Mouse (Mus musculus) kidney, embryonic 14.5 days (tissue): Measurements from ENCODE around the gene Vps41. TPM values are rescaled to one million over a fixed set of nuclear protein-coding genes. Genes with fewer than 3 reads are reported as not detected.

Experiments used
- ATAC-seq: fragments of 200-750 bp; cut with Nextera tagmentation; 2 replicates; pipeline ENCODE4 v1.8.0; 2017; ENCODE audit warnings: moderate number of reproducible peaks, mild to moderate bottlenecking, moderate TSS enrichment, moderate library complexity; ENCODE audit not compliant: low FRiP score, low TSS enrichment
- H3K27ac ChIP-seq: fragments of 300-500 bp; sonication (generic); 2 replicates; pipeline ENCODE4 v1.5.1; 2014; ENCODE audit warnings: low read depth, mild to moderate bottlenecking, low read length, moderate library complexity, mixed read lengths
- H3K27me3 ChIP-seq: fragments of 300-500 bp; sonication (generic); 2 replicates; pipeline ENCODE4 v1.6.1; 2014; ENCODE audit warnings: mild to moderate bottlenecking, low read length; ENCODE audit not compliant: control insufficient read depth, insufficient read depth
- H3K36me3 ChIP-seq: fragments of 300-500 bp; sonication (generic); 2 replicates; pipeline ENCODE4 v1.6.1; 2014; ENCODE audit warnings: low read length, mixed read lengths; ENCODE audit not compliant: control insufficient read depth, insufficient read depth
- H3K4me1 ChIP-seq: fragments of 300-500 bp; sonication (generic); 2 replicates; pipeline ENCODE4 v1.6.1; 2014; ENCODE audit warnings: low read length, mixed read lengths; ENCODE audit not compliant: control insufficient read depth, insufficient read depth
- H3K4me2 ChIP-seq: fragments of 300-500 bp; sonication (generic); replicated peaks from 2 replicates; pipeline ENCODE4 v1.6.1; 2014; ENCODE audit warnings: low read depth, mild to moderate bottlenecking, low read length
- H3K4me3 ChIP-seq: fragments of 300-500 bp; sonication (generic); 2 replicates; pipeline ENCODE4 v1.5.1; 2014; ENCODE audit warnings: mild to moderate bottlenecking, low read length
- H3K9ac ChIP-seq: fragments of 300-500 bp; sonication (generic); 2 replicates; pipeline ENCODE4 v1.6.1; 2014; ENCODE audit warnings: low read depth, mild to moderate bottlenecking, low read length, moderate library complexity
- H3K9me3 ChIP-seq: fragments of 300-500 bp; sonication (generic); 2 replicates; pipeline ENCODE4 v1.6.1; 2016; ENCODE audit warnings: low read length; ENCODE audit not compliant: control insufficient read depth
- WGBS: fragments of 180-500 bp; shearing (Covaris S2); extraction: QIAGEN DNeasy Blood & Tissue Kit; methylation state at CpG from one replicate; pipeline ENCODE4 v1.1.7; 2014; 5-methylcytosine and 5-hydroxymethylcytosine counted together
- polyA plus RNA-seq: library from polyadenylated mRNA; unstranded; fragments of >200 nt; fragmentation: Nextera tagmentation; extraction: Ambion mirVana; gene quantifications from 2 replicates; pipeline ENCODE4 v1.2.1, GENCODE M21; 2014

The Vps41 gene
- polyA plus RNA-seq, 1 experiment from 2014 or later = 64.8 TPM

GRCm38 (mm10) chr13:18809978-18810675 lies 93.0 kb downstream of the Vps41 start:
- Histone ChIP-seq H3K27ac (no peak overlapping the region), H3K4me3 (no peak overlapping the region), H3K27me3 (no peaks in the 10 kb centered on the region), H3K4me2 (no peak overlapping the region), H3K4me1 (no peaks in the 10 kb centered on the region), H3K9ac (no peak overlapping the region), H3K36me3 (no peaks in the 10 kb centered on the region; the same call in 1 of the 2 replicates), H3K9me3 (no peaks in the 10 kb centered on the region)
- 20% methylated on average over 11 of the region's 11 CpGs for WGBS
- ATAC-seq = peak; percentile 73

DNA sequence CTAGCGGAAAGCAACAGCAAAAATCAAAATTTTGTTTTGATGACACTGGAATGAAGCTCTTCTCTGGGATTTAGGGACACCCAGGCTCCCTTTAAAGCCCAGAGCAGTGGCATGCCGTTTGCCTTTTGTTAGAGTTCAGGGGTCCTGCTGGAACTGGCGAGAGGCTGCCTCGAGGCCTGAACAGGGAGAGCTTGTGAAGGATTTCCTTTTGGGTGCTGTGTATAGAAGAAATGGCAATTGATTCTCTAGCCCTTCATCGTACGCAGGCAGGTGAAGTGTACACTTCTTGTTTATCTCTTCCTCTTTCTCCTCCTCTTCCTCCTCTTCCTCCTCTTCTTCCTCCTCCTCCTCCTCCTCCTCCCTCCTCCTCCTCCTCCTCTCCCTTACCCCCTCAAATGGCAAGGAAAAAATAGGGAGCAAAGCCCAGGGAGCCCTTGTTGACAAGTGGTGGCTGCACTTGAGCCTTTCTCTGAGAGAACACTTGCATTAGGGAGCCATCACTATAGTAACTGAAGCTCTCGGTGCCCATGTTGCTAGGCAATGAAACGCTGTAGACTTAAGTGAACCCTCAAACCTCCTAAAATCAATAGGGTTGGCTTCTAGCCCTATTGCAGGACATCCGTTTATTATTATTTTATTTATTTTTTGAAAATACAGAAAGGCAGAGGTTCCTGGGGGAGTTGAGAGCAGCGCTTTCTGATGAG lies 107.5 kb downstream of the Vps41 start:
- no peak for ATAC-seq
- Histone ChIP-seq H3K27me3 (no peaks in the 10 kb centered on the region), H3K9ac (no peak overlapping the region), H3K4me2 (no peak overlapping the region), H3K4me3 (no peak overlapping the region), H3K27ac (no peak overlapping the region), H3K4me1 (no peaks in the 10 kb centered on the region), H3K36me3 (no peaks in the 10 kb centered on the region; the same call in 1 of the 2 replicates), H3K9me3 (no peaks in the 10 kb centered on the region)
- 88% methylated on average over 10 of the region's 10 CpGs for WGBS

DNA sequence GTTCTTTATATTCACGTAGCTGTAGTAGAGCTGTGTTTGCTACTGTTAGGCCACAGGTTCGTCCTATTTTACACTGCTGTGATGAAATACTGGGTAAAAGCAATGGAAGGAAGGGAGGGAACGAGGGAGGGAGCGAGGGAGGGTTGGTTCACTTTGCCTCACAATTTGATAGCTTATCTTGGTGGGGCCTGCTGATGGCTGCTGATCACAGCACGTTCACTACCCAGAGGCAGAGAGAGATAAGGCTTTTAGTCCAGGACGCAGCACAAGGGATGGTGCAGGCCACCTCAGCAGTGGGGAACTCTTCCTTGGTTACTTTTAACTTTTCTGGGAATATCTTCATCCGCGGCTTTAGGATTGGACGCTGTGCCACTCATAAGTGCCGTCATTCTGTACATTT lies 109.9 kb downstream of the Vps41 start:
- H3K27ac ChIP-seq = no peak overlapping the region
- no peaks in the 10 kb centered on the region for H3K4me1 ChIP-seq
- H3K4me2 ChIP-seq = no peak overlapping the region
- no peak overlapping the region for H3K9ac ChIP-seq
- H3K36me3 ChIP-seq = no peaks in the 10 kb centered on the region; the same call in 1 of the 2 replicates
- 88% methylated on average over 10 of the region's 10 CpGs for WGBS
- no peak for ATAC-seq
- H3K4me3 ChIP-seq = no peak overlapping the region
- H3K27me3 ChIP-seq = no peaks in the 10 kb centered on the region
- no peaks in the 10 kb centered on the region for H3K9me3 ChIP-seq

DNA sequence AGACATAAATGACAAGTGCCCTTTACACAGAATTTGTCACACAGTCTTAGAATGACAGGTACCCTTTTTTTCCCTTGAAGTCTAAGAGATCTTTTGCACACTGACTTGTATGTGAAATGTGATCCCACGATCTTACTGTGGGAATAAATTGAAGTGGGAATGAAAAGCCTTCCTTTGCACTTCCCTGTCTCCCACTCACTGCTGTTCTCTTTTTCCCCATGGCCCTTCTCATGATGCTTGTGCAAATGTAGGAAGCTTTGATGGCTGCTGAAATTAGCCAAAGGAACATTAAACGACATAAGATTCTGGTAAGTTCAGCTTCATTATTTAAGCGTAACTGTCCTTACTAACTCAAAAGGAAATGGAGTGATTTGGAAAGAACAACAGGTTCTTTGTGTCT lies 113.4 kb downstream of the Vps41 start:
- no peak for ATAC-seq

DNA sequence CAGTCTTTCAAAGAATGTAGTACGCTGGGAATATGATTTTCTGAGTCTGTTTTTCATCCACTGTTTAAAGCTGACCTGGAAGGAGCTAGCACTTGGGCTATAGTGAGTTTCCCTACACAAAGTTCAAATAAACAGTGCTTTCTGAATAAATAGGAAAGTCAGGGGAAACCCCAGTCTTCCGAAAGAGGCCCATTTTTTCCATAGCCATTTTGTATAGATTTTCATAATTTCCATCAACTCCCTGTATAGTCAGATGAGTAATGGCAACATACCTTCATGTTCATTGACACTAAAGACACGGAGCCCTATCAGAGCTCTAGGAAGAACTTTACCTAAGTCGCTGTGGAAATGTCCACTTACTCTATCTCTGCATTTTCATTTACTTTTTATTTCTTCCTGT lies 122.1 kb downstream of the Vps41 start:
- WGBS = 91% methylated on average over 4 of the region's 4 CpGs
- no peak for ATAC-seq
- H3K9ac ChIP-seq = no peak overlapping the region
- no peaks in the 10 kb centered on the region for H3K9me3 ChIP-seq
- H3K4me2 ChIP-seq = no peak overlapping the region
- H3K36me3 ChIP-seq = no peaks in the 10 kb centered on the region
- H3K27ac ChIP-seq = no peak overlapping the region
- no peaks in the 10 kb centered on the region for H3K4me1 ChIP-seq
- no peaks in the 10 kb centered on the region for H3K27me3 ChIP-seq
- H3K4me3 ChIP-seq = no peak overlapping the region

More for the DNA sequence above, 113.4 kb downstream of the Vps41 start:
- H3K36me3 ChIP-seq = no peaks in the 10 kb centered on the region; the same call in 1 of the 2 replicates
- no peak overlapping the region for H3K9ac ChIP-seq
- H3K4me3 ChIP-seq = no peak overlapping the region
- H3K27me3 ChIP-seq = no peaks in the 10 kb centered on the region
- H3K9me3 ChIP-seq = no peaks in the 10 kb centered on the region
- H3K4me1 ChIP-seq = no peaks in the 10 kb centered on the region
- no peak overlapping the region for H3K4me2 ChIP-seq
- 84% methylated on average over 3 of the region's 3 CpGs for WGBS
- no peak overlapping the region for H3K27ac ChIP-seq

DNA sequence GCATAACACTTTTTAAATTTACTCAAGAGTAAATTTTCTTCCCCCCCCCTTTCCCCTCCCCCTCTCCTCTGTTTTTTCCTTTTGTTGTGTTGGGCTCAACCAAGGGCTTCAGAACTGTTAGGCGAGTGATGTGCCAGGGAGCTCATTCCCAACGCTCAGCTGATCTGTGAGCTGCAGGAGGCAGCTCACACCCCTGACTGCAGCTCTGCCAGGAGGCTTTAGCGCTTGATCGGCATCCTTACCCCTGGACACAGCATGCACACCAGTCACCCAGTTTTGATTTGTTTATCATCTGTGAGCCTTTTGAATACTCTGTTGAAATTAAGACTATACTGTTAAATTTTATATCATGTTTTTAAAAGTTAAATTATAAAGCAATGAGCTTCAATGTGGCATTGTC lies 123.3 kb downstream of the Vps41 start:
- 74% methylated on average over 4 of the region's 4 CpGs for WGBS
- Histone ChIP-seq H3K36me3 (no peaks in the 10 kb centered on the region), H3K4me1 (no peaks in the 10 kb centered on the region), H3K9me3 (no peaks in the 10 kb centered on the region), H3K4me3 (no peak overlapping the region), H3K4me2 (no peak overlapping the region), H3K9ac (no peak overlapping the region), H3K27me3 (no peaks in the 10 kb centered on the region), H3K27ac (no peak overlapping the region)
- ATAC-seq = no peak

- H3K27ac ChIP-seq = no peak overlapping the region
- no peak overlapping the region for H3K4me2 ChIP-seq
- no peak overlapping the region for H3K4me3 ChIP-seq
- 52% methylated on average over 2 of the region's 2 CpGs for WGBS
- no peak overlapping the region for H3K9ac ChIP-seq
- no peaks in the 10 kb centered on the region for H3K36me3 ChIP-seq
- no peaks in the 10 kb centered on the region for H3K9me3 ChIP-seq
- no peaks in the 10 kb centered on the region for H3K27me3 ChIP-seq
- no peaks in the 10 kb centered on the region for H3K4me1 ChIP-seq
- no peak for ATAC-seq
Observed at GRCm38 (mm10) chr13:18841019-18841418, 123.9 kb downstream of the Vps41 start.

DNA sequence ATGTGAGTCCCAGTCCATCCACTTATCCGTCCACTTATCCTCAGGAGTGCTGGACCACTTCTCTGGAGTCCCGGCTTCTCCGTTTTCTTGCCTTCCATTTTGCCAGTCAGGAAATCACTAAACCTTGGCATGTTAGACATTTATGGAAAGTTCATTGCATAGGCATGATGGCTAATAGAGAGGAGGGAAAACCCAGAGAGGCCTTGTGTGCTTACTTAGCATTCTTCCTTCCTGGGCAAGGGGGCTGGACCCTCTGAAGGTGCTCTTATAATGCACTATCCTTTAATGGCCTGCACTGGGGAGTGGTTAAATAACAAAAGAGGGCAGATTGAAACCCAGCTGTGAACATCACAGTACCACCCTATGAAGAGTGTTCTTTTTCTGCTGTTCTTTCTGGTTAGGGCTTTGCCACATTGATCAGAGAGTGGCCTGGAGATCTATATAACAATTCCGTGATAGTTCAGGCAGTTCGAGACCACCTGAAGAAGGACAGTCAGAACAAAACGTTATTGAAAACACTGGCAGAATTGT lies 124.7 kb downstream of the Vps41 start:
- Histone ChIP-seq H3K9me3 (no peaks in the 10 kb centered on the region), H3K9ac (no peak overlapping the region), H3K4me3 (no peak overlapping the region), H3K36me3 (no peaks in the 10 kb centered on the region), H3K27ac (no peak overlapping the region), H3K4me2 (no peak overlapping the region), H3K4me1 (no peaks in the 10 kb centered on the region), H3K27me3 (no peaks in the 10 kb centered on the region)
- WGBS = 90% methylated on average over 6 of the region's 6 CpGs
- ATAC-seq = no peak

DNA sequence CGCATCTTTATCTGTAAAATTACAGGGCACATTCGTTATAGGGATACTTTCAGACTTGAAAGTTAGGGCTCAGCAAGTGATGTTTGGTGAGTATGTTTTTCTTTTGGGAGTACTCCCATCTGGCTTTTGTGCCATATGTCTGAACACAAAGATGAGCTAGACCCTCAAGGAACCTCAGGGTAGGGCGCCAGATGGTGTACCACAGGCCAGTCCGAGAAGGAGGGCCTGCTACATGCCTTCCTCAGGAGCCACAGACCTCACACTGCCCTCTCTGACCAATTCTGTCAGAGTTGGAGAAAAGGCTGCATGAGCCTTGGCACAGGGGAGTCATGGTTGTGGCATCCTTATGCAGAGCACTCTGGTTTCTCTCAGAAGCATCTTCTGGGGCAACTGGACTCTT lies 125.5 kb downstream of the Vps41 start:
- Histone ChIP-seq H3K4me1 (no peaks in the 10 kb centered on the region), H3K27me3 (no peaks in the 10 kb centered on the region), H3K36me3 (no peaks in the 10 kb centered on the region), H3K27ac (no peak overlapping the region), H3K9me3 (no peaks in the 10 kb centered on the region), H3K4me3 (no peak overlapping the region), H3K9ac (no peak overlapping the region), H3K4me2 (no peak overlapping the region)
- WGBS = 78% methylated on average over 4 of the region's 4 CpGs
- no peak for ATAC-seq
